ENCODE assay signal across 14 mouse cellular contexts in genomic region chr13:84754821-84755725, GRCm38 (mm10).
DNase-seq lines count a peak whose midpoint lies in the region; ATAC-seq and TF ChIP-seq lines count a peak whose summit lies in the region.
"Had no signal": no experiment of that assay in that cellular context is flagged by ENCODE, and none has a peak within 500 bp of the region (broad histone marks: within the 10 kb centered on the region; RNA-seq: fewer than 3 reads in every experiment).

No protein-coding gene starts in this region.

- WGBS in hindbrain, embryonic 15.5 days: 73% methylated on average over 8 of the region's 8 CpGs
- 87% methylated on average over 8 of the region's 8 CpGs for WGBS in hindbrain, embryonic 11.5 days
- WGBS in forebrain, postnatal 0 days: 42% methylated on average over 8 of the region's 8 CpGs
- 85% methylated on average over 8 of the region's 8 CpGs for WGBS in intestine, postnatal 0 days

- no peak overlapping the region for H3K4me2 ChIP-seq in hindbrain, embryonic 15.5 days
- no peak overlapping the region for H3K4me2 ChIP-seq in hindbrain, embryonic 11.5 days (replicated peaks; ENCODE audit: low read depth, low read length)
- peak overlapping the region; percentile 8 for H3K4me2 ChIP-seq in forebrain, postnatal 0 days (ENCODE audit: low read depth)
- no peak overlapping the region for H3K4me2 ChIP-seq in intestine, postnatal 0 days (replicated peaks; ENCODE audit: low read depth)
- H3K4me2 ChIP-seq: heart, embryonic 15.5 days; lung, embryonic 14.5 days had no signal

- peaks cover 9% of the 10 kb centered on the region for H3K4me1 ChIP-seq in hindbrain, embryonic 15.5 days (replicated peaks)
- no peaks in the 10 kb centered on the region; the same call in 1 of the 2 replicates for H3K4me1 ChIP-seq in hindbrain, embryonic 11.5 days (replicated peaks; ENCODE audit: control insufficient read depth, insufficient read depth, low read length)
- peaks cover 20% of the 10 kb centered on the region for H3K4me1 ChIP-seq in forebrain, postnatal 0 days (ENCODE audit: insufficient read depth)
- no peaks in the 10 kb centered on the region for H3K4me1 ChIP-seq in intestine, postnatal 0 days (replicated peaks; ENCODE audit: control insufficient read depth, insufficient read depth, low read length)
- H3K4me1 ChIP-seq: heart, embryonic 15.5 days had no signal

- H3K27me3 ChIP-seq in hindbrain, embryonic 15.5 days: no peaks in the 10 kb centered on the region
- H3K27me3 ChIP-seq in hindbrain, embryonic 11.5 days (ENCODE audit: control insufficient read depth, insufficient read depth, low read length): no peaks in the 10 kb centered on the region
- no peaks in the 10 kb centered on the region for H3K27me3 ChIP-seq in forebrain, postnatal 0 days (ENCODE audit: insufficient read depth, low read length)
- no peaks in the 10 kb centered on the region for H3K27me3 ChIP-seq in intestine, postnatal 0 days (replicated peaks; ENCODE audit: control insufficient read depth, insufficient read depth, low read length)

- no peak for TF ChIP-seq CTCF in forebrain, postnatal 0 days (IDR thresholded peaks at IDR 0.05; ENCODE audit: low read depth)
- no peak for TF ChIP-seq CTCF in intestine, postnatal 0 days (IDR thresholded peaks at IDR 0.05; ENCODE audit: low read depth)

- no peaks in the 10 kb centered on the region for H3K36me3 ChIP-seq in hindbrain, embryonic 15.5 days
- no peaks in the 10 kb centered on the region for H3K36me3 ChIP-seq in hindbrain, embryonic 11.5 days (ENCODE audit: control insufficient read depth, insufficient read depth, low read length)
- H3K36me3 ChIP-seq in forebrain, postnatal 0 days (ENCODE audit: insufficient read depth): no peaks in the 10 kb centered on the region
- no peaks in the 10 kb centered on the region for H3K36me3 ChIP-seq in intestine, postnatal 0 days (ENCODE audit: control insufficient read depth, insufficient read depth)
- H3K36me3 ChIP-seq: heart, embryonic 15.5 days had no signal

- H3K27ac ChIP-seq in hindbrain, embryonic 15.5 days (replicated peaks): peak overlapping the region; percentile 45; the same call in 1 of the 2 replicates
- H3K27ac ChIP-seq in hindbrain, embryonic 11.5 days (ENCODE audit: low read depth, low read length): no peak overlapping the region
- H3K27ac ChIP-seq in forebrain, postnatal 0 days (ENCODE audit: low read depth, low read length): peak overlapping the region; percentile 92
- H3K27ac ChIP-seq in intestine, postnatal 0 days (ENCODE audit: low read depth, low read length): no peak overlapping the region
- H3K27ac ChIP-seq: heart, embryonic 15.5 days; kidney, postnatal 0 days had no signal

- no peaks in the 10 kb centered on the region for H3K9me3 ChIP-seq in hindbrain, embryonic 15.5 days
- no peaks in the 10 kb centered on the region for H3K9me3 ChIP-seq in hindbrain, embryonic 11.5 days (ENCODE audit: control insufficient read depth, low read length)
- H3K9me3 ChIP-seq in forebrain, postnatal 0 days (ENCODE audit: low read length): no peaks in the 10 kb centered on the region
- no peaks in the 10 kb centered on the region for H3K9me3 ChIP-seq in intestine, postnatal 0 days (ENCODE audit: control insufficient read depth)
- H3K9me3 ChIP-seq: heart, embryonic 15.5 days had no signal

- no peak overlapping the region for H3K9ac ChIP-seq in hindbrain, embryonic 15.5 days
- no peak overlapping the region for H3K9ac ChIP-seq in hindbrain, embryonic 11.5 days (ENCODE audit: low read depth, low read length)
- peak overlapping the region; percentile 26 for H3K9ac ChIP-seq in forebrain, postnatal 0 days
- no peak overlapping the region for H3K9ac ChIP-seq in intestine, postnatal 0 days (ENCODE audit: low read depth, low read length)
- H3K9ac ChIP-seq: heart, embryonic 15.5 days; lung, embryonic 14.5 days had no signal

- ATAC-seq in hindbrain, embryonic 15.5 days (ENCODE audit: low FRiP score, low read depth): peak; percentile 43; the same call in 1 of the 2 replicates
- no peak for ATAC-seq in hindbrain, embryonic 11.5 days (ENCODE audit: low FRiP score)
- ATAC-seq in forebrain, postnatal 0 days: no peak
- no peak for ATAC-seq in intestine, postnatal 0 days

- H3K4me3 ChIP-seq in hindbrain, embryonic 15.5 days: no peak overlapping the region
- no peak overlapping the region for H3K4me3 ChIP-seq in hindbrain, embryonic 11.5 days (ENCODE audit: low read depth, low read length)
- no peak overlapping the region for H3K4me3 ChIP-seq in forebrain, postnatal 0 days (ENCODE audit: low read depth, low read length)
- H3K4me3 ChIP-seq in intestine, postnatal 0 days (ENCODE audit: low read depth, low read length): no peak overlapping the region
- H3K4me3 ChIP-seq: erythroblast, embryonic 14.5 days; heart, embryonic 15.5 days had no signal

- no peak for DNase-seq in hindbrain, embryonic 11.5 days (ENCODE audit: low spot score)
- peak; percentile 32 for DNase-seq in Muller cell, postnatal 12 days (ENCODE audit: inconsistent ontology term)
- peak; percentile 60 to 65 for DNase-seq in cerebellum, postnatal 14 days
- DNase-seq in forebrain, postnatal 0 days: peak; percentile 63
- DNase-seq in embryo, embryonic 10 days (ENCODE audit: low spot score): no peak
- DNase-seq: gastrocnemius, postnatal 25 days; layer of hippocampus, postnatal 36 days; lung, embryonic 14.5 days; thymus, adult 18-20 months had no signal

Comparison
In these comparisons a context has a peak if more than half of its experiments do, and no peak if none do; other contexts are left out.
1. H3K27ac ChIP-seq: peak in hindbrain, embryonic 15.5 days (single experiment) and forebrain, postnatal 0 days (single experiment); none in hindbrain, embryonic 11.5 days (single experiment) and intestine, postnatal 0 days (single experiment).
2. DNase-seq: peak in Muller cell, postnatal 12 days (single experiment), cerebellum, postnatal 14 days (2 of 2) and forebrain, postnatal 0 days (single experiment); none in hindbrain, embryonic 11.5 days (single experiment) and embryo, embryonic 10 days (single experiment).